Mouse (Mus musculus) myocyte (in vitro differentiated cells): Measurements from ENCODE around the gene Zmym5.

Experiments
- E2F4 ChIP-seq: IDR thresholded peaks from one replicate; pipeline ENCODE4 v1.6.1; 2011; ENCODE audit warnings: mild to moderate bottlenecking, control low read depth, moderate library complexity; ENCODE audit not compliant: insufficient read depth
- MYOD1 ChIP-seq, 3 experiments: IDR thresholded peaks; one replicate each; pipeline ENCODE4 v1.6.1; 2011; ENCODE audit warnings: control low read depth in 2 of 3, low read depth in 2 of 3, mild to moderate bottlenecking in 2 of 3, moderate library complexity in 1 of 3; ENCODE audit not compliant: insufficient read length in 2 of 3, control insufficient read depth in 1 of 3
- POLR2A ChIP-seq: IDR thresholded peaks from one replicate; pipeline ENCODE4 v1.6.1; 2011; ENCODE audit warnings: low read depth, mild to moderate bottlenecking, control low read depth, moderate library complexity; ENCODE audit not compliant: insufficient read length
- POLR2AphosphoS2 ChIP-seq: IDR thresholded peaks from one replicate; pipeline ENCODE4 v1.6.1; 2011; ENCODE audit warnings: low read depth, control low read depth; ENCODE audit not compliant: insufficient read length
- SRF ChIP-seq: IDR thresholded peaks from one replicate; pipeline ENCODE4 v1.6.1; 2011; ENCODE audit warnings: low read depth; ENCODE audit not compliant: control insufficient read depth, insufficient read length

DNA sequence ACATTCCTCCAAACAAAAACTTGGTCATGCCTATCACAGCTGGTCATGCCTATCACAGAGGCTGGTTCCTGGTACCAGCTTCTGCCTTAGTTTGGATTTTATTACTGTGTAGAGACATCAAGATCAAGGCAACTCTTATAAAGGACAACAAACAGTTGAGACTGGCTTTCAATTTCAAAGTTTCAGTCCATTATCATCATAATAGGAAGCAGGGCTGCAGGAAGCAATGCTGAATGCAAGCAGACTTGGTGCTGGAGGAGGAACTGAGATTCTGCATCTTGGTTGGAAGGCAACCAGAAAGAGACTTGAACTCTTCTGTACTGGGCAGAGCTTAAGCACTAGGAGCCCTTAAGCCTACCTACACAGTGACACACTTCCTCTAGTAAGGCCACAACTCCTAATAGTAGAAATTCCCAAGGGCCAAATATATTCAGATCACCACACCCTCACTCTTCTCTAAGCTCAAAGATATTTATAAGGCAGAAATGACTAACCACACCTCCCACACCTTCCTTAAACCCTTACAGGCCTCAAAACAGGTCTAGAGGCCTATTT is 19.1 kb upstream of the Zmym5 start:
- no peak for TF ChIP-seq POLR2A
- TF ChIP-seq SRF, result no peak
- TF ChIP-seq MYOD1 (IDR thresholded peaks at IDR 0.05; ENCODE audit: control insufficient read depth in 1 of 3, insufficient read length in 2 of 3, low read depth in 2 of 3), result no peak
- TF ChIP-seq E2F4, result no peak
- TF ChIP-seq POLR2AphosphoS2, result no peak
